Mouse (Mus musculus) intestine, embryonic 15.5 days (tissue): Measurements from ENCODE around the gene Slc15a3. TPM values are rescaled to one million over a fixed set of nuclear protein-coding genes. Genes with fewer than 3 reads are reported as not detected.

ENCODE experiments used
- ATAC-seq: fragments of 200-750 bp; cut with Nextera tagmentation; 2 replicates; pipeline ENCODE4 v1.8.0; 2017; ENCODE audit warnings: moderate TSS enrichment, moderate library complexity
- H3K27ac ChIP-seq: fragments of 300-500 bp; sonication (generic); 2 replicates; pipeline ENCODE4 v1.5.1; 2015; ENCODE audit warnings: mild to moderate bottlenecking, inconsistent platforms
- H3K27me3 ChIP-seq: fragments of 300-500 bp; sonication (generic); replicated peaks from 2 replicates; pipeline ENCODE4 v1.6.1; 2015; ENCODE audit warnings: inconsistent platforms
- H3K36me3 ChIP-seq: fragments of 300-500 bp; sonication (generic); 2 replicates; pipeline ENCODE4 v1.6.1; 2015; ENCODE audit warnings: inconsistent platforms
- H3K4me1 ChIP-seq: fragments of 300-500 bp; sonication (generic); replicated peaks from 2 replicates; pipeline ENCODE4 v1.6.1; 2015; ENCODE audit warnings: inconsistent platforms
- H3K4me2 ChIP-seq: fragments of 300-500 bp; sonication (generic); replicated peaks from 2 replicates; pipeline ENCODE4 v1.6.1; 2015; ENCODE audit warnings: mild to moderate bottlenecking, inconsistent platforms
- H3K4me3 ChIP-seq: fragments of 300-500 bp; sonication (generic); replicated peaks from 2 replicates; pipeline ENCODE4 v1.5.1; 2015; ENCODE audit warnings: inconsistent platforms
- H3K9ac ChIP-seq: fragments of 300-500 bp; sonication (generic); 2 replicates; pipeline ENCODE4 v1.6.1; 2015; ENCODE audit warnings: inconsistent platforms
- H3K9me3 ChIP-seq: fragments of 300-500 bp; sonication (generic); 2 replicates; pipeline ENCODE4 v1.6.1; 2016; ENCODE audit warnings: inconsistent platforms
- WGBS: fragments of 180-500 bp; shearing (Covaris S2); methylation state at CpG from one replicate; pipeline ENCODE4 v1.1.7; 2015; 5-methylcytosine and 5-hydroxymethylcytosine counted together
- polyA plus RNA-seq: library from polyadenylated mRNA; unstranded; fragments of >200 nt; fragmentation: Nextera tagmentation; extraction: Ambion mirVana; gene quantifications from 2 replicates; pipeline ENCODE4 v1.2.1, GENCODE M21; 2015

Gene Slc15a3
- polyA plus RNA-seq, 1 experiment from 2014 or later = 0.65 TPM

- H3K9me3 ChIP-seq = no peaks in the 10 kb centered on the region
- no peak overlapping the region for H3K4me3 ChIP-seq
- ATAC-seq = no peak
- H3K9ac ChIP-seq = no peak overlapping the region
- no peaks in the 10 kb centered on the region for H3K4me1 ChIP-seq
- no peak overlapping the region for H3K4me2 ChIP-seq
- 51% methylated on average over 2 of the region's 2 CpGs for WGBS
- H3K27ac ChIP-seq = no peak overlapping the region
- peaks cover 23% of the 10 kb centered on the region for H3K36me3 ChIP-seq
- H3K27me3 ChIP-seq = no peaks in the 10 kb centered on the region
Observed at GRCm38 (mm10) chr19:10856520-10856919, 17.0 kb downstream of the Slc15a3 start.

DNA sequence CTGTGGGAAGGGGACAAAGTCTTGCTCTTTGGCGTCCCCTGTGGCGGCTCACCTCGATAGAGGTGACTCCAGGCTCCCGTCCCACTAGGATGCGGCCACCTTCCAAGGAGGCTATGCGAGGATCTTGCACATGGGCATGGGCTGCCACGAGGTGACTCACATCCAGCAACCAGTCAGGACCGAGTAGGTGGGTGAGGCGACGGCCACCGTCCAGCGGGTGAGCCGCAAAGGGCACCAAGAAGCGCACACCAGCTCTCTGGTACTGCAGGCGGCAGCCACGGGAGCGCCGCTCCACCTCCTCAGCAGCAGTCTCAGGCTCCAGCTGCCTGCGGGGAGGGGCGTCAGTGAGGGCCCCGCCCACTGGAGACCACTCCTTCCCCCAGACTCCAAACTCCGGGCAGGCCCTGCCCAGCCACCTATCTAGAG lies 20.6 kb downstream of the Slc15a3 start:
- 48% methylated on average over 22 of the region's 22 CpGs for WGBS
- Histone ChIP-seq H3K9ac (no peak overlapping the region), H3K4me2 (no peak overlapping the region), H3K36me3 (peaks cover 38% of the 10 kb centered on the region), H3K27me3 (no peaks in the 10 kb centered on the region), H3K4me1 (no peaks in the 10 kb centered on the region), H3K9me3 (no peaks in the 10 kb centered on the region), H3K27ac (no peak overlapping the region), H3K4me3 (no peak overlapping the region)
- ATAC-seq = 0 out of 2 replicates have a peak, but pooled peaks have one; percentile 30

- H3K36me3 ChIP-seq = peaks cover 27% of the 10 kb centered on the region
- peaks cover 14% of the 10 kb centered on the region for H3K4me1 ChIP-seq
- no peak overlapping the region for H3K4me2 ChIP-seq
- no peak overlapping the region for H3K27ac ChIP-seq
- H3K27me3 ChIP-seq = no peaks in the 10 kb centered on the region
- no peak overlapping the region for H3K9ac ChIP-seq
- no peaks in the 10 kb centered on the region for H3K9me3 ChIP-seq
- WGBS = 95% methylated on average over 13 of the region's 13 CpGs
- no peak overlapping the region for H3K4me3 ChIP-seq
- ATAC-seq = no peak
Observed at GRCm38 (mm10) chr19:10866351-10866750, 26.8 kb downstream of the Slc15a3 start.

DNA sequence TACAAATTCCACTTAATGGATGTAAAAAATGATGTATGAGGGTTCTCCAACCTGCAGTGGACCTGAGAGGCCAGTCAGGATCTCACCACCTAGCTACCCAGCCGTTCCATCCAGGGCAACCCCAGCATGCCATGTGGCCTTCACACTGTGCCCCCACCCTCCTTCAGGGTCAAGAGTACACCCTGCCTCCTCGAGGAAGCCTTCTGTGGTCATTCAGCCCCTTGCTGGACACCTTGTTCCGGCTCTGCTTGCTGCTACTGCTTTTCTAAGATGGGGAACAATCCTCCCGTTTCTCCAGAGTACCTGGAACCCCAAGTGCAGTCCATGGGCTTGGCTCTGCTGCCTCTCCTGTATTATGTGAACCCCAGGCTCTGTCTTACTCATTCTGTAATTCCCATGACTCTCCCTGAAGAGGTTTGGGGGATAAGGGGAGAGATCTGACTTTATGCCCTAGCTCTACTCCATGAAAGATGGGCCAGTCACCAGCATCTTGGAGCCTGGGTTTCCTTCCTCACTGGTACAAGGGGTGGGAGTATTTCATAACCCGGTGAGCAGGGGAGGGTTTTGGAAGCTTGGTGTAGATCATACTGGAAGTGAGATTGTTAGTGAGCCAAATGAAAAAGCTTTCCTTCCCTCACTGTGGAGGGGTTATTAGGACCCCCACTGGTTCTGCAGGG lies 28.6 kb downstream of the Slc15a3 start:
- H3K27me3 ChIP-seq = no peaks in the 10 kb centered on the region
- 24% methylated on average over 5 of the region's 5 CpGs for WGBS
- H3K9me3 ChIP-seq = no peaks in the 10 kb centered on the region
- H3K4me2 ChIP-seq = peak overlapping the region; percentile 85
- peaks cover 14% of the 10 kb centered on the region for H3K4me1 ChIP-seq
- peak overlapping the region; percentile 86 for H3K9ac ChIP-seq
- H3K27ac ChIP-seq = no peak overlapping the region
- peaks cover 24% of the 10 kb centered on the region for H3K36me3 ChIP-seq
- ATAC-seq = 0 out of 2 replicates have a peak, but pooled peaks have one; percentile 1
- peak overlapping the region; percentile 77 for H3K4me3 ChIP-seq

GRCm38 (mm10) chr19:10868623-10869141 lies 29.2 kb downstream of the Slc15a3 start:
- peaks cover 30% of the 10 kb centered on the region for H3K36me3 ChIP-seq
- H3K27me3 ChIP-seq = no peaks in the 10 kb centered on the region
- H3K4me1 ChIP-seq = peaks cover 14% of the 10 kb centered on the region
- under 1% methylated on average over 17 of the region's 17 CpGs for WGBS
- peak; percentile 40 for ATAC-seq
- H3K27ac ChIP-seq = 0 out of 2 replicates have a peak overlapping the region, but pooled peaks have one; percentile 22
- H3K9me3 ChIP-seq = no peaks in the 10 kb centered on the region
- H3K4me3 ChIP-seq = peak overlapping the region; percentile 77
- peak overlapping the region; percentile 85 for H3K4me2 ChIP-seq
- peak overlapping the region; percentile 86 for H3K9ac ChIP-seq

DNA sequence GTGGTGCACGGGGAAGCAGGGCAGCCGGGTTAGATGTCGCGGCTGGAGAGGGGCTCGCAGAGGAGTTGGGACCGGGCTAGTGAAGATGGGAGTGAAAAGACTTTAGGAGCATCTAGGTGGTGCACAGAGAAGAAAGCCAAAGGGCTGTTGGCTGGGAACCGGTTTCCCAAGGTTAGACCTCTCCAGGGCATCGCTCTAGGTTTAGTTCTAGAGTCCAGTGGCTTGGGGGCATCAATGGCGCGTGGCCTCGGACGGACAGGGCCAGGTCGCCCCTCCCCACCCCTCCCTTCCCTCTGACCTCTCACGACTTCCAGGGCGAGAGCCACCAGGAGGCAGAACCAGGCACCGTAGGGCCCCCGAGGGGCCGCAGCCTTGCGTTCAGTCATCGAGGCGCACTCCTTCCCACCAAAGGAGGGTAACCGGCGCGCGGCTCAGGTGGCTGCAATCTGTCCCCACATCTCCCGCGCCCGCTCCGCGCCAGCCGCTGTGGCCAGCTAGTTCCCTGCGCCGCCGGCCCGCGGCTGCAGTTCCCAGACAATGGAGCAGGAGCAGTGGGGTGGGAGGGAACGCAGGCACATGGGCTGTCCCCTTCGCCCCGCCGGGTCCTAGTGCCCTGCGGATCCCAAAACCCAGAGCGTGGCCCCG lies 29.8 kb downstream of the Slc15a3 start:
- Histone ChIP-seq H3K9me3 (no peaks in the 10 kb centered on the region), H3K27ac (peak overlapping the region; percentile 76; the same call in 1 of the 2 replicates), H3K4me1 (peaks cover 14% of the 10 kb centered on the region), H3K27me3 (no peaks in the 10 kb centered on the region), H3K4me2 (peak overlapping the region; percentile 85), H3K36me3 (peaks cover 31% of the 10 kb centered on the region), H3K4me3 (peak overlapping the region; percentile 77), H3K9ac (peak overlapping the region; percentile 86)
- peak; percentile 95 for ATAC-seq
- WGBS = under 1% methylated on average over 43 of the region's 43 CpGs

GRCm38 (mm10) chr19:10869886-10870527 lies 30.5 kb downstream of the Slc15a3 start, which contains the start of gene Tmem132a:
Tmem132a (minus strand) TSS chr19:10869940.
- Histone ChIP-seq H3K4me2 (peak within 1 kb of the TSS; percentile 85), H3K4me1 (peaks cover 14% of the 10 kb centered on the region), H3K27me3 (no peaks in the 10 kb centered on the region), H3K9ac (peak within 1 kb of the TSS; percentile 86), H3K36me3 (peaks cover 26% of the 10 kb centered on the region), H3K4me3 (peak within 1 kb of the TSS; percentile 77), H3K9me3 (no peaks in the 10 kb centered on the region), H3K27ac (peak within 1 kb of the TSS; percentile 76; the same call in 1 of the 2 replicates)
- 3% methylated on average over 8 of the region's 8 CpGs for WGBS
- ATAC-seq = peak; percentile 21

- no peak overlapping the region for H3K4me3 ChIP-seq
- no peak overlapping the region for H3K9ac ChIP-seq
- 88% methylated on average over 3 of the region's 3 CpGs for WGBS
- H3K36me3 ChIP-seq = peaks cover 20% of the 10 kb centered on the region; the same call in 1 of the 2 replicates
- no peak overlapping the region for H3K27ac ChIP-seq
- no peak overlapping the region for H3K4me2 ChIP-seq
- H3K9me3 ChIP-seq = no peaks in the 10 kb centered on the region
- H3K4me1 ChIP-seq = peaks cover 14% of the 10 kb centered on the region
- H3K27me3 ChIP-seq = no peaks in the 10 kb centered on the region
- ATAC-seq = no peak
Observed at GRCm38 (mm10) chr19:10870676-10871075, 31.1 kb downstream of the Slc15a3 start.

DNA sequence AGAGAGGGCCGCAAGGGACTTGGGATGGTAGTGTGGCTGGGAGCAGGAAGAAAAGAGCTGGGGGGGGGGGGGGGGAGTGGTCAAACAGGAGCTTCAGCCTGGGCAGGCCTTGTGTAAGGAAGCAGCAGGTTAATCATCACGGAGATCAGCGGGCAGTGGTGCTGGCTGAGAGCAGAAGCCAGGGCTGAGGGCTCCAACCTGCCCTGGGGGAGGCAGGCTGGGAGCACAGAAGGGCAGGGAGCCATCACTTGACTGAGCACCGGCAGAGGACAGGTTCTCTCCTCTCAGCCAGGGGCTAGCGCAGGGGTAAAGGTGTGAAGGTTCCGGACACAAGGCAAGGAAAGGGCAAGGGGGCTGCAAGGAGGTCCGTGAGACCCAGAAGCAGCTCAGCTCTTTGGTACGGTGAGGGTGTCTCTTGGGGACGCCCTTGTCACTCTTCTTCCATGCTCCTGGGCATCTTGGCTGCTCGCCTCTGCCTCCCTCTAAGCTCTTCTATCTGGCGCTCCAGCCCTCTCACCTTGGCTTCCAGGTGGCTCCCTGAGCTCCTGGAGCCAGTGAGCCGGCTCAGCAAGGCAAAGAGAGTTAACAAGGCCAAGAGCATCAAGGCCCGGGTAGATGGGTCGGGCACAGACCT lies 31.9 kb downstream of the Slc15a3 start:
- Histone ChIP-seq H3K4me2 (no peak overlapping the region), H3K4me3 (no peak overlapping the region), H3K27ac (no peak overlapping the region), H3K9me3 (no peaks in the 10 kb centered on the region), H3K4me1 (peaks cover 14% of the 10 kb centered on the region), H3K9ac (no peak overlapping the region), H3K36me3 (peaks cover 20% of the 10 kb centered on the region; the same call in 1 of the 2 replicates), H3K27me3 (no peaks in the 10 kb centered on the region)
- WGBS = 72% methylated on average over 14 of the region's 14 CpGs
- no peak for ATAC-seq

DNA sequence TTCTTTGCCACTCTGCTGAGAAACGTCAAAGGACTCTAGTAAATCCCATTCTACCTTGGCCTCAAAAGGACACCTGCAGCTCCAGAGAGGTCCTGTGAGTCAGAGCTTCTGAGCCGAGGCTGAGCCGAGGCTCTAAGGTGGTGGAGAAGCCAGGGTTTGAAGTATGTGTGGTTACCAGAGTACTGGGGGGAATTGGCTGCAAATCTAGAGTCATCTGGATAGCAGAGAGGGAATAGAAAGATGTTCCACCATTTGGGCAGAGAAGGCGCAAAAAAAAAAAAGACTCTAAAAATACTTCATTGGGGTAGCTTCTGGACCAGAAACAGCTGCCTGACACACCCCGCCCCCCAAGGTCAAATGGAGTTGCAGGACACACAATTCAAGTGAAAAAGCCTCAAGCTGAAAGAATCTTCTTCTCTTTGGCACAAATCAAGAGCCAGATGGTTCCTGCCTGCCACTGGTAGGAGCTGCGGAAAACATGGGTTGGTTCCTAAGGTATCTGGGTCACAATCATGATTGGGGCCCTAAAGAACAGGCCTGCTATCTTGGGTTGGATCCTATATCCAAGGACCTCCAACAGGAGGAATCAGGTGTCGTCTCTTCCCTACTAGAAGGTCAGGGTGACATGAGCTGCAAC lies 38.8 kb downstream of the Slc15a3 start:
- no peak overlapping the region for H3K9ac ChIP-seq
- no peak overlapping the region for H3K4me2 ChIP-seq
- peaks cover 13% of the 10 kb centered on the region for H3K4me1 ChIP-seq
- WGBS = 88% methylated on average over 7 of the region's 7 CpGs
- H3K27me3 ChIP-seq = no peaks in the 10 kb centered on the region
- H3K4me3 ChIP-seq = no peak overlapping the region
- peaks cover 4% of the 10 kb centered on the region; the same call in 1 of the 2 replicates for H3K36me3 ChIP-seq
- H3K27ac ChIP-seq = no peak overlapping the region
- ATAC-seq = no peak
- no peaks in the 10 kb centered on the region for H3K9me3 ChIP-seq

DNA sequence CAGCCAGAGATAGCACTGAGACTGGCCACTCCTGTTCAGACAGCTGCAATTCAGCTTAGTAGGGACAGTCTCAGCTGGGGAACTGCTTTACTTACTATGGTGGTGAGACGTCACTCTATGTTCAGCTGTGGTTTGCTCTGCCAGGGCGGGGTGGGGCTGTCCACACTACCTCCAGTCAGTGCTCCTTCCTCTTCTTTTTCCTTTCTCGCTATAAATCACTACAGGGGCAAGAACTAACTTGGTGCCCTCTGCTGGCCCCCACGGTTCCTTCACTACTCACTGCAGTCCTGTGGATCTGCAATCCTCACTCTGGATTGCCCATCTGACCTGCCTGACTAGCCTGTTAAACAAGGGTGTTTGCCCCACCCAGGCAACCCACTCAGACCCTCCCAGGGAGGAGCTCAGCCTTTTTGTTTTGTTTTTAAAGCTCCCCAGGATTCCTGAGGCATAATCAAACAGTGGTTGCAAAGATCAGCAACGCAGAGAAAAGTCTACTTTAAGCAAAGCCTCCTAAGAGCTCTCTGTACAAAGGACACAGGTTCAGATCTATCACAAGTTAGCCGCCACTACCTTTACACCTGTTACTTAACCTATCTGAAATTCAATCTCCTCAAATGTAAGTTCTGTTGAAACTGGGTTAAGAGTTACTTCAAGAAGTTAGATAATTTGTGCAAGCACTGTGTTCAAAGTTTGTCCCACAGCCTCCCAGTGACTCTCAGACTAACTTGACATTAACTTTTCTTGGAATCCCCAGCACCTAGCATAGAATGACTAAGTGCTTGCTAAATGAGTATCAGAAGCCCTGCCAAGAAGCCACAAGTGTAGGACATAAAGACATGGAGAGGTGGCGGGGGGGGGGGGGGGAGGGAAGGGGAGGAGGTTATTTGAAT lies 40.8 kb downstream of the Slc15a3 start:
- ATAC-seq = peak; percentile 28
- Histone ChIP-seq H3K27ac (no peak overlapping the region), H3K9me3 (no peaks in the 10 kb centered on the region), H3K4me1 (peaks cover 13% of the 10 kb centered on the region), H3K27me3 (no peaks in the 10 kb centered on the region), H3K4me2 (peak overlapping the region; percentile 84), H3K4me3 (peak overlapping the region; percentile 61), H3K36me3 (no peaks in the 10 kb centered on the region), H3K9ac (no peak overlapping the region)
- WGBS = 46% methylated on average over 6 of the region's 7 CpGs
